Mouse (Mus musculus) layer of hippocampus, adult 11-12 months (tissue): ENCODE measurements around the gene Haus5.

Experiments
- DNase-seq: peaks from one replicate; pipeline ENCODE4 v3.0.0; 2022; ENCODE audit warnings: low spot score

The Haus5 gene

DNA sequence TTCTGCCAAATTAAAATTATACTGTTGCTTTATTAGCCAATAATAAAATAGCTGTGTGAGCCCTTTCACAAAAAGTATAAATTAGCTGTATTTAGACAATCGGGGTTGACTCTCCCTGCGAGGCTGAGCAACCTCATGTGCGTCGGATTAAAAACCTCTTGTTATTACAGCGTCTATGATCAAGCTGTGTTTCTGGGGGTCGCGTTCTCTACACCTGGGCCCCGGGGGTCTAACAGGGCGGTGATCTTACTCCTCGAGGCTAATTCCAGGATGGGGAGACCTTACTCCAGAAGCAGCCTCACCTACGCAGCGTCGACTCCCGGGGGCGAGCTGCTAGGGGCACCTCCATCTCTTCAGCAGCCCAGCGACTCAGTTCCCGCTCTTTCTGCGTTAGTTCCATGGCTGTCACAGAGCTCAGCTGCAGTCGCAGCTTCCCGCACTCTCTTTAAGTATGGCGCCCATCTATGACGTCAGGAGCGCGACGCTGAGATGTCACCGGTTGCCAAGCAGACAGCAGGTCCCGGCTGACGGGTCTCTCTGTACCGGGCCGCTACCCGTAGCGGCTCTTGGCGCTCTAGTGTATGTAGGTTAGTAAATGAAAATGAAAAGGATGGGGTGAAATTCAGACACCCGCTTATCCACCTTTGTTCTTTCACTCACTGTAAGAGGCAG lies at the start of gene Haus5:
TSS of gene Haus5 (minus strand) at position 466 of the 672 bp plus-strand sequence.
- peak; percentile 94 for DNase-seq

DNA sequence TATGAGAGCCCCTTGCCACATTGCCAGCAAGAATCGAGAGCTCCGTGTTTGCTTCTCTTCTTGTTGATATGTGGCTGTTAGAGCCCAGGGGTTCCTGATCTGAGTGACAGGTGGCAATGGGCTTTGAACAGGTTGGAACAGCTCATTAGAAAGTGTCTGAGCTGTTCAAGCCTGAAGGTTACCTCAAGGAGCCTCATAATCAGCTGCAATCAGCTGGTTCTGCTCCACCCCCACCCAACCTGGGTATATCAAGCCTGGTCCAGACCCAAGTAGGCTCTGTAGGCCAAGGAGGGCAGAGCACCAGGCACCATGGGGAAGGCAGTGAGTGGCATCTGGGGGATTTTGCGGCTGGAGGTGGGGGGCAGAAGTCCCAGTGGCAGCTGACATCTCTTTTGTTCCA lies 47.1 kb upstream of the Haus5 start, which contains the start of gene Atp4a:
TSS of gene Atp4a (plus strand) at position 268 of the 400 bp plus-strand sequence.
- no peak for DNase-seq

DNA sequence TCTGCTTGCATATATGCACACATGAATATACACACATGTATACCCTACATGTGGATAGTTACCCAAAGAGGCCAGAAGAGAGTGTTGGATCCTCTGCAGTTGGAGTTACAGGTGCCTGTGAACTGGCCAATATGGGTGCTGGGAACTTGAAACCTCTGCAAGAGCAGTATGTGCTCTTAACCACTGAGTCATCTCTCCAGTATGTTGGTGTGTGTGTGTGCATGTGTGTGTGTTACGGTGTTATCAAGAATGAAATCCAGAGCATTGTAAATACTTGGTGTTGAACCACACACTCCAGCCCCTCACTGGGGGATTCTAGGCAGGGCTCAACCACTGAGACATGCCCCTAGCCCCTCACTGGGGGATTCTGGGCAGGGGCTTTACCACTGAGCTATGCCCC lies 42.6 kb upstream of the Haus5 start:
- DNase-seq = no peak

DNA sequence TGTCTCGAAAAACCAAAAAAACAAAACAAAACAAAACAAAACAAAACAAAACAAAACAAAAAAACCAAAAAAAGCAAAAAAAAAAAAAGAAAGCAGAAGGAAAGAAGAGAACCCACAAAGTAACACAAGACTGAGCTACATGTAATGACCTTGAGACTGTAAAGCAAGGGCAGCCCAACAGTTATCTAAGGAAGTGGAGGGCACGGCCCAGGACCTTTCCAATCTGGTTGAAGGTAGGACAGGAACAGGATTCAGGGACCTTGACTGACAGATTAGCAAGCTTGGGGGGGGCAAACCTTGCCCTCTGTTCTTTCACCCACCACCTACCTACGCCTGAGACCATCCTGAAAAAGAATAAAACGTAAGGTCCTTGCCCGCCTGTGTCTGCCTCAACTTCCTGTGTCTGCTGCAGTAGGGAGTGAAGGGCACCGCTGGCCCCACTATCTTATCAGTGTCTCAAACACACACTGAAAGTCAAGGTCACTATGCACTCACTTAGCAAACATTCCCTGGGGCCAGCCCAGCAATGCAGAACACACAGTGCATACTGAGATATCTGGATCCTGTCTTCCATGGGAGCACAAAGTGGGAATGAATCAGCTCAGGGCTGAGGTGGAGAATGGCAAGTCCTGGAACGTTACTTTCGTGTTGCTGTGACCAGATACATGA lies 41.6 kb upstream of the Haus5 start:
- no peak for DNase-seq

DNA sequence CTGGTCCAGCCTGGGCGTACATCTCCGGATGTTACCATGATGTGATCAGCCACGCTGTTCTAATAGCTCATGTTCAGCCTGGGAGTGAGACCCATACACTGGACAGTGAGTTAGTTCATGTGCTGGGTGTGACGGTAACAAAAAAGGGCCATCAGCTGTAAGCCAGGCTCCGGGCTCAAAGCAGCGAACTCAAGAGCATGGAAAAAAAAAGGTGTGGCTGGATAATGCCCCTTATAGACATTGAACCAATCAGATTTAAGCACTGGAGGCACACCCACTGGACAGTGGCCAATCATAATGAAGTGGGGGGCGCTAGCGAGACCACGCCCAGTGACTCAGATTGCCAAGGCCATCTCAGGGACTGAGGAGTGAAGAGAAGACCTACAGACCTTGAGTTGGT lies 33.8 kb upstream of the Haus5 start, which contains the start of gene 2200002J24Rik:
TSS of gene 2200002J24Rik (plus strand) at position 338 of the 400 bp plus-strand sequence.
- DNase-seq = no peak

DNA sequence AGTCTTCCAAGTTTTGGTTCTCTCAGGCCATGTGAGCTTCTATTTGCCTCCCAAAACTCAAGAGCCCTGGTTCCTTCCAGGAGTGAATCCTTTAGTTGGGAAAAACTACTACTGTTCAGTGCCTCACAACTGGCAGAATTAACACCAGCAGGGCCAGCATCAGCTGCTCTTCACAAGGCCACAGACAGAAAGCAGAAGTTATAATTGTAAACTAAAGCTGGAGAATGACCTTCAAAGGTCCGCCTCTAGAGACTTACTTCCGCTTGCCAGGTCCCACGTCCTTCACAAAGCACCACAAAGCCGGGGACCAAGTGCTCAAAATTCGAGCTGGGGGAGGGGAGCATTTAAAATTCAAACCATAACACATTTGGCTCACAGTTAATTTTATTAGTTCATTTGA lies 33.3 kb upstream of the Haus5 start:
- DNase-seq = no peak

DNA sequence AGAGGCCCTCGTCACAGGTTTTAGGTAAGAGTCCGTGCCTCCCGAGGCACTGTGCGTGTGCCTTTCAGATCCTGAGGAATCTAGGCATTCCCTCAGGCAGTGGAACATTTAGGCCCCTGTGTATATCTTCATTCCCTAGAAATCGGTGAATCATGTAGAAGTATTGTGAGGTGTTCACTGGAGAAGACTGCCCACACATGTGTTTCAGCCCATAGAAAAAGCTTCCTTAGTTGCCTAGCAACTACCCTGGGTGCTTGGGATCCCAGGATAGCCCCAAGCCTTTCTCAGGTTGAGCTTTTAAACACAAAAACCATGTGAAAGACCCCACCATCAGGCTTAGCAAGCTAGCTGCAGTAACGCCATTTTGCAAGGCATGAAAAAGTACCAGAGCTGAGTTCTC lies 23.5 kb upstream of the Haus5 start:
- no peak for DNase-seq

DNA sequence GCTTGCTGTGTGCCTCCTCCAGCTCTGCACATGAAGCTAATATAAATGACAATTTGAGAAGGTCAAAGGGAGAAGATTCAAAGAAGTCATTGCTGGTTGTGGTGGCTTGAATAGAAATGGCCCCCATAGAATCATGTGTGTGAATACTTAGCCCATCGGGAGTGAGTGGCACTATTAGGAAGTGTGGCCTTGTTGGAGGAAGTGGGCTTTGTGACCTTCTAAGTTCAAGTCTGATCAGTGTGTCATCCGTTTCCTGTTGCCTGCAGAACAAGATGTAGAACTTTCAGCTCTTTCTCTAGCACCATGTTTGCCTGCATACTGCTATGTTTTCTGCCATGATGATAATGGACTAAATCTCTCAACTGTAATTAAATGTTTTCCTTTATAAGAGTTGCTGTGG lies 18.6 kb upstream of the Haus5 start:
- DNase-seq = no peak

DNA sequence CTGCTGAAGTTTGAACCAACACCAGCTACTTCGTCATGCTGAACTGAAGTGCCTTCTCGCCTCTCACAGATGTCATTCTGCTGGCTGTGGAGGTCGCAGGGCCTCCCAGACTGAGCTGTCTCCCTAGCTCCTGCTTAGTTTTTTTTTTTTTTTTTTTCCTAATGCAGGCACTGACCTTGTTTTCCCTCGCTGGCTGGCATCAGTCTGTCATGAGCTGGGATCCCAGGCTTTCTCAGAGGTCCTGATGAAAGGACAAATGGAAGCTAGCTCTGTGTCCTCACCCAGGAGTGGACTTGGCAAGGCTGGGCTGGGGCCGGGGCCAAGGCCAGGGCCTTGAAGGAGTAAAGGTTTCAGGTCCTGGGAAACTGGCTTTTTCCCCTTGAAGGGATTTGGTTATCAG lies 17.1 kb upstream of the Haus5 start:
- DNase-seq = no peak

DNA sequence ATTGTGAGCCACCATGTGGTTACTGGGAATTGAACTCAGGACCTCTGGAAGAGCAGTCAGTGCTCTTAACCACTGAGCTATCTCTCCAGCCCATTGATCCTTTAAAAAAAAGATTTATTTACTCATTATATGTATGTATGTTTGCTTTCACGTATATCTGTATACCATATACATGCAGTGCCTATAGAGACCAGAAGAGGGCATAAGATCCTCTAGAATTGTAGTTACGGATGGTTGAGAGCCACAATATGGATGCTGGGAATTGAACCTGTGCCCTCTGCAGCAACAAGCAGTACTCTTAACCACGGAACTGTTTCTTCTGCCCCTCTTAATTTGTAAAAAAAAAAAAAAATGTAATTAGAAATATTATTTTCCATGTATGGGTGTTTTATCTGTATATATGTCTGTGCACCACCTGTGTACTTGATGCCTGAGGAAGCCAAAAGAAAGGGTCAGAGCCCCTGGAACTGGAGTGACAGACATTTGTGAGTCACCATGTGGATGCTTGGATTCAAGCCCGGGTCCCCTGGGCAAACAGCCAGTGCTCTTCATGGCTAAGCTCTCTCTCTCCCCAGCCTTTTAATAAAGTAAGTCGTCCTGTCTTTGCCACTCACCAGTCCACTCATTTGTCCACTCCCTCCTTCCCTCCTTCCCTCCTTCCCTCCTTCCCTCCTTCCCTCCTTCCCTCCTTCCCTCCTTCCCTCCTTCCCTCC lies 13.6 kb upstream of the Haus5 start:
- peak; percentile 9 for DNase-seq

DNA sequence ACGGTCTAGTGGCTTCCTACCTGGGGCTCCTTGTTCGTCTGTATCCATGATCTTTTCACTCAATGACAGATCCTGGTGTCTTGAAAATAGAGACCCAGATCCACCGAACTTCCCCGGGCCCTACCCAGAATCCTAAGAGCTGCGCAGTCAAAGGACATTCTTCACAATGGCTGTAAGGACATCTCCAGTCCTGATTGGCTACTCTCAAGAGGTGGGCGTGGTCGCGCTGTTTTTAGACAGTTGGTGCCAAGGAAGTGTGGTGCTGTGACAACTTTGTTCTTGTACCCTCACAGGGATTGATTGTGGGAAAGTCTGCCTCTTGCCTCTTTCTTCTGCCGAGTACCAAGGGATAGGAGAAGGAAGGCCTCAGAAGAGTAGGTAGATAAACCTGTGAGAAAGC lies 6.7 kb upstream of the Haus5 start, which contains the start of gene Pmis2:
TSS of gene Pmis2 (minus strand) at position 126 of the 400 bp plus-strand sequence.
- no peak for DNase-seq

DNA sequence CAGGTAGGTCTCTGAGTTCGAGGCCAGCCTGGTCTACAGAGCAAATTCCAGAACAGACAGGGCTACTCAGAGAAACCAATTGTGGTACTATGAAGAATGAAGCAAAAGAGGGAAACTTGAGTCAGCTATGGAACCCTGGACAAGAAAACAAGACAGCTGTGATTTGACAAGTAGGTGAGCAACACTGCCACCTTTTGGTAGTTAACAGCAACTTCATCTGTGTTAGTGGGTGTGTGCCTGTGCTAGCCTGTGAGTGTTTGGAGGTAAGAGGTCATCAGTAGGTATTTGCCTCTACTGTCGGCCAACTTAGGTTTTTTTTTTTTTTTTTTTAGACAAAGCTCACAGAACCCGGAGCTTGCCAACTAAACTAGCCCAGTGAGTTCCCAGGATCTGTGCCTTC lies 4.4 kb upstream of the Haus5 start:
- DNase-seq = no peak

DNA sequence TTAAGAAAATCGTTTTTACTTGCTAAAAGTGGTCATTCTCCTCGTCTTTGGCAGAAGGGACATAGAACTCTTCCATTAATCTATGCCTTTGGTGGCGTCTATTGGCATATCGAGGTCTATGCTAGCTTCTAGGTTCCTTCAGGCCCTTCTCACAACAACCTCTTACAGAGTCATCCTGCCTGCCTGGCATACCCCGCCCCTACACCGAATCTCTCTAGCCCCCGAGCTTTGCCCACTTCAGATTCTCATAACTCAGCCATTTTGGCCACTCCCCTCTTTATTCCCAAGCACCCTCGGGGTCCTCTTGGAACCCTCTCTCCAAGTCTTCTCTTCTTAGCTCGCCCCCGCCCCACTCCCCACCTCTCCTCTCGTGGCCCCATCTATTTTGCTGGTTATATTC lies 527 bp upstream of the Haus5 start:
- DNase-seq = no peak

DNA sequence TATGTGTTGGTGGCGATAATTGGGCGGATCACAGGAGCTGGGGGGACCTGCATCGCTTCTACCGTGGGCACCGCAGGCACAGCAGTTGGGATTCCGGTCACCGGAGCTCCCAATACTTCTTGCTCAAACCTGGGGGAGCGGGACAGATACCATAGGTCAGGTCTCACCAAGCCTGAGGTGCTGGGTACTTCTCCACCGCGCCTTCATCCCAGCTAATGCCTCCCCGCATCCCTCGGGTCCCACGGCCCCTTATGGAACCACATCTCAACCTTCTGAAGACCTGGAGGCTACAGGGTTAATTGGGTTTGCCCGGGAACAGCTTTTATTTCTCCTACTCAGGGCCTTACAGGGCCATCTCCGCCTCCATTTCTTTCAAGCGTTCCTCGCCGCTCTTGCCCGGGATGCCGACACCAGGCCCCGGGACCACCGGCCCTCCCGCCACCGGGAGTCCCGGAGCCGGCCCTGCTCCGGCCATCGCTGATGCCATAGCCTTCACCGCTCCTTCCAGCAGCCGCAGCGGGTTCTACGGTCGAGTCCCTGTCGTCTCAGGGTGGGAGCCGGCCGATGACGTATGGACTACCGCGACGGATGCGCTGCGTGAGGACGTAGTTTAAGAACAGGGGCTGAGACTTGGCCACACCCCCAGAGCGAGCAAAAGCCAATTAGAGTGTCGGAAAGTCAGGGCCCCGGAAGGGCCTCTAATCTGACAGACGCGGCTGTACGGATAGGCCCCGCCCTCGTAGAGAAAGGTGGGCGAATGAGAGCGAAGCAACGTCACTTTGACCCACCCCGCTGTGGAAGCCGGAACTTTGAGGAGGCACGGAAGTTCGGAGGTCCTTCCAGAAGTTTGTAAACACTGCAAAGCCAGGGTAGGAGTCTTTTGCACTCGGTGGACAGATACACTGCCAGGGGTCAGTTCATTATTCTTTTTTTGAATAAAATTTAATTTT lies 14.9 kb downstream of the Haus5 start, which contains the start of gene Rbm42:
TSS of gene Rbm42 (minus strand) at position 727 of the 950 bp plus-strand sequence.
- peak; percentile 99 for DNase-seq

DNA sequence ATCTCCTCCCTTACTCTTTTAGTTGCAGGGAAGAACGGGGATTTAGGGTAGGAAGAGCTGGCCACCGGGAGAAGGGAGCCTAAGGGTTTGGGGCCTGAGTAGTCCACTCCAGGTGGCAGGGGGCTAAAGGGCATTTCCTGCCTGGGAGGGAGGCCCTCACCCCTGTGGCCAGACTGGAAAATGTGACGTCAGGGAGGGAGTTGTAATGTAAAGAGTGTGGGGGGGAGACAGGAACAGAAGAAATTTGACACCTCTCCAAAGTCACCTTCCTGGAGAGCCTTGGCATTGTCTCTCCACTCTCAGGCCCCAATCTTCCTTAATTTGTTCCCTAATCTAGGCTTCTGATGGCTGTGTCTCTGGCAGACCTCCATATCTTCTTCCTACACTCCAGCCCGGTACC lies 25.7 kb downstream of the Haus5 start:
- no peak for DNase-seq

DNA sequence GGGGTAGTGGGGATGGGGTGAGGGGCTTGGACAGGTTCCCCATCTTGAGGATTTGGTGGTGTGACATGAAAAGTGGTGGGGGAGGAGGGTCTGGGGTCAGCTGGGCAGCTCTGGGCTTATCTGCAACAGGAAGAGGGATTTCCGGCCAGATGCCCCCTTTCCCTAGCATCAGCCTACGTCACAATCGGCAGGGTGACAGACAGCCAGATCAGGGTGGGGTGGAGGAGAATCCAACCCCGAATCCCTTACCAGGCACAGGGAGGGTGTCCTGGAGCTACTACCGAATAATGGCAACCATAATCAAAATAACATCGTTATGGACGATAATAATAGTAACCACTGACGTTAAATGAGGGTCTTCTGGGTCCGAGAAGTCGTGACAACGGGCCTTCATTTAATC lies 28.4 kb downstream of the Haus5 start:
- DNase-seq = no peak

DNA sequence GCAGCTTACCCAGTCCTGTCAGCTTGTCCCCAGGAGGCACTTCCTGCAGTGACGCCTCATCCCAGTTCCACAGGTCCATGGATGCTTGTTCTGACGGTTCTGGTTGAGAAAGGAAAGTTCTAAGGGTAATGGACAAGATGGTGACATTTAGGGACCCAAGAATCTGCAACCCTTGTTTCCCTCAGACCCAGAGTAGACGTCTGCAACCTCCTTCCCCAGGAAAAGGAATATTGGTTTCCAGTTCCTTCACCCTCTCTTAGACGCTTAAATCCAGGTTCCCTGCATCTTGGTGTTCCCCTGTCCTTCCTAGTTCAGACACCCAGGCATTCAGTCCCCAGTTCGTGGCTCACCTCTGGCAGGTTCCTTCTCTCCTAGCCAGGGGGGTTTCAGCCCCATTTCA lies 29.0 kb downstream of the Haus5 start, which contains the start of gene Etv2:
TSS of gene Etv2 (minus strand) at position 101 of the 400 bp plus-strand sequence.
- no peak for DNase-seq

DNA sequence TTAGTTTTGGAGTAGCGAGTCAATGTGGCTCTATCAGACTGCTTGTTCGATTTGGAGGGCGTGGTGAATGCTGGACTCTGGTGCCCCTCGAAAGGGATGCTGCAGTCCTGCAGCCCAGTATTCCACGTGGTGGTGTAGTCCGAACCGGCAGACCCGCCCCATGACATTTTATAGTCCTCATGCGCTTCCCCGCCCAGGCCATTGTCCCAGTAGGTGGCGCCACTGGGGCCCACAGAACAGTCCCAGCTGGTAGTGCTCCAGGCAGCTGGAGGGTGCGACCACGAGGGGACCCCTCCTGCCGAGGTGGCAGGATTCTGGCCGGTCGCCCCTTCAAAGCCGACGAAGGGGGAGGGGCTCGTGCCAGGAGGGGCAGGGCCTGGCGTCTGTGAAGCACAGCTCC lies 30.2 kb downstream of the Haus5 start:
- peak; percentile 35 for DNase-seq

DNA sequence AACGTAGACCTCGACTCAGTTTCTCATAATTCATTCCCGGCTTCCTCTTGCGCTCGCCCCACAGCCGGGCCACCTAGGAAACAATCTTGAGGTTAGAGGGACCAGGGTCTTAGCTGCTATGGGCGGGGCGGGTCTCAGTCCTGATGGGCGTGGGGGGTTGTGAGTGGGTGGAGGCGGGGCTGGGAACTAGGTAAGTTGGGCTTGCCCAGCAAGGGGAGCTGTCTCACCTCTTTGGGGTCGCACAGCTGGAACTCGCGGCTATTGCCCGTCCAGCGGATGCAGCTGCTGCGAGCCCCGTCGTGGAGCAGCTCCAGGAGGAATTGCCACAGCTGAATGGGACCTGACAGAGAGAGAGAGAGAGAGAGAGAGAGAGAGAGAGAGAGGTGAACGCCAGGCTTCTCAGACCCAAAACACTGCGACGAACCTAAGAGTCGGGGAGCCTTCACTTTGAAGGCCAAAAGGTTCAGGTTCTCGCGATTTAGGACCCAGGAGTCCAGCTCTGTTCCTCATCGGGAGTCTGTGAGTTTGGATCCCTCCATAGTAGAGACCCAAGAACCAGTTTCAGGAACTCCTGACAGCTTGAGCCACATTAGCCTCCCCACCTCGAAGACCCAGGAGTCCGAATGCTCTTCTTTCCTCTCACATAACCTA lies 30.9 kb downstream of the Haus5 start:
- no peak for DNase-seq

DNA sequence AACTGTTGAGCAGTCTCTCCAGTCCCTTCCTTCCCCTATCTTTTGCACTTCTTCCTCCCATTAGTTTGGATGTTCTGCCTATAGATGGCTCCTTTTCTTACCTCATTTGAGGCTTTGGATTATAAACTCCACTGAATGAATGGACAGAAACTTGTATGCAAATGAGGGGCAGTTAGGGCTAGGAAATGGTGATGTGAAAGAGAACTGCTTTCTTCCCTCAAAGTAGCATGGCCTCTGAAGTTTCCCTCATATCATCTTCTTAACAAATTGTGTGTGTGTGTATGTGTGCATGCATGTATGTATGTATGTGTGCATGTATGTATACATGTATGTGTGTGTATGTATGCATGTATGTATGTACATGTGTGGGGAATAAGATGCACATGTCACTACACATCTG lies 35.8 kb downstream of the Haus5 start:
- DNase-seq = no peak

DNA sequence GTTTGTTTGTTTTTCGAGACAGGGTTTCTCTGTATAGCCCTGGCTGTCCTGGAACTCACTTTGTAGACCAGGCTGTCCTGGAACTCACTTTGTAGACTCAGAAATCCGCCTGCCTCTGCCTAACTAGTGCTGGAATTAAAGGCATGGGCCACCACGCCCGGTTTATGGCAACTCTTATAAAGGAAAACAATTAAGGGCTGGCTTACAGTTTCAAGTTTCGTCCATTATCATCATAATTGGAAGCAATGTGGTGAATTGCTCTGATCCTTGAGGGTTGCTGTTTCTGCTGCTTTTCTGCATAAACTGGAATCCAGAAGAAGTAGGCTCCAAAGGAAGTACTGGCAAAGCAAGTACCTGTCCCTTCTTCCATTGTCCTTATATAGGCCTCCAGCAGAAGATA lies 38.1 kb downstream of the Haus5 start:
- no peak for DNase-seq
